Mouse (Mus musculus): ENCODE measurements around the gene Unk. TPM values are rescaled to one million over a fixed set of nuclear protein-coding genes. Genes with fewer than 3 reads are reported as not detected.

Gene Unk
- polyA plus RNA-seq (2016; fragmentation: Nextera tagmentation; extraction: Ambion mirVana) = 48.8 and 49.1 TPM in 2 replicates

DNA sequence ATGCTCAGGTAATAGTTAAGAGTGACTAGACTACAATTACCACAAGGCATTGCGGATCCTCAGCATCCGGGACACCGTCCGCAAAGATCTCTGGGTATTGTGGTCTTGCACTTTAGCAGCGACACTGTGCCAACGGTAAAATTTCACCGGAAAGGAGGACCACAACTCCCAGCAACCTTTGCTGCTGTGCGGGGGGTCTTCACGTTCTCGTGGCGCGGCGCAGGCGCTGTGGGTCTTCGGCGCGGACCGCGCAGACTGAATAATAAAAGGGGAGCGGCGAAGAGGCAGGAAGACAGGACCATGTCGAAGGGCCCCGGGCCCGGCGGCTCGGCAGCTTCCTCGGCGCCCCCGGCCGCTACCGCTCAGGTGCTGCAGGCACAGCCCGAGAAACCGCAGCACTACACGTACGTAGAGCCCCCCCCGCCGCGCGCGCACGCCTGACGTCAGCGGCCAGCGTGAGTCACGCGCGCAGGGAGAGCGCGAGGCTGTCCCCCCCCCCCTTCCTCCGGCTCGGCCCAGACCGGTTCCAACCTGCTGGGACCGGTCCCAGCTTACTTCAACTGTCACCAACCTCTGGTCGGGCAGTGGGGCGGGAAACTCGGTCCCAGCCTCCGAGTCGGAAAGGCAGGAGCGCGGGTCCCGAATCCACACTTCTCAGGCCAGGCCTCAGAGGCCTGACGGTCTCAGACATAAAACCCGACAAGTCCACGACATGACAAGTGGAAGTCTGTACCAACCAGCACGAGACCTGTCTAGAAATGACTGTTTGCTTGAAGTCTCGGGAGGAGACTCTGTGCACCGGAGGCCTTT is at the start of gene Unk:
Unk (plus strand) TSS at position 235 of the 810 bp plus-strand sequence.
- Histone ChIP-seq H3K9me3 (replicated peaks) (no peaks in the 10 kb centered on the region), H3K36me3 (peaks cover 7% of the 10 kb centered on the region; the same call in 1 of the 2 replicates), H3K4me1 (peaks cover 22% of the 10 kb centered on the region), H3K4me3 (peak within 1 kb of the TSS; percentile 67), H3K9ac (peak within 1 kb of the TSS; percentile 90), H3K27ac (peak within 1 kb of the TSS; percentile 98), H3K4me2 (replicated peaks) (peak within 1 kb of the TSS; percentile 75), H3K27me3 (no peaks in the 10 kb centered on the region)
- ATAC-seq (ENCODE audit: low FRiP score) = peak; percentile 96
- WGBS = under 1% methylated on average over 54 of the region's 67 CpGs

DNA sequence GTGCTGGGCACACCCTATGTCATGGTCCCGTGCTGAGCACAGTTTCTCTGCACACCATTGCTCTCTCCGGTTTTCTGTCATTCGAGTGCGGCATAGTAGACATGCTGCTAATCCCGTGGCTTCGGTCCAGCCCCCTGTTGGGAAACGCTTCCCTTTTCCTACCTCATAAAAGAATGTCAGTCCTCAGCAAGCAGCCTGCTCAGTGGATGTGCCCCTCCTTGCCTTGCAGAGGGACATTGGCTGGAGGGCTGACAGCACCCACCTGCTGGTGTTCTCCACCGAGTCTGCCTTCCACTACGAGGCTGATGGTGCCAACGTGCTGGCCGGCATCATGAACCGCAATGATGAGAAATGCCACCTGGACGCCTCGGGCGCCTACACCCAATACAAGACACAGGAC is 47.6 kb upstream of the Unk start:
- Histone ChIP-seq H3K36me3 (no peaks in the 10 kb centered on the region), H3K27ac (no peak overlapping the region), H3K9me3 (replicated peaks) (no peaks in the 10 kb centered on the region), H3K4me2 (replicated peaks) (no peak overlapping the region), H3K4me1 (no peaks in the 10 kb centered on the region), H3K27me3 (peaks cover 19% of the 10 kb centered on the region), H3K4me3 (no peak overlapping the region), H3K9ac (no peak overlapping the region)
- 92% methylated on average over 15 of the region's 15 CpGs for WGBS
- no peak for ATAC-seq (ENCODE audit: low FRiP score)

DNA sequence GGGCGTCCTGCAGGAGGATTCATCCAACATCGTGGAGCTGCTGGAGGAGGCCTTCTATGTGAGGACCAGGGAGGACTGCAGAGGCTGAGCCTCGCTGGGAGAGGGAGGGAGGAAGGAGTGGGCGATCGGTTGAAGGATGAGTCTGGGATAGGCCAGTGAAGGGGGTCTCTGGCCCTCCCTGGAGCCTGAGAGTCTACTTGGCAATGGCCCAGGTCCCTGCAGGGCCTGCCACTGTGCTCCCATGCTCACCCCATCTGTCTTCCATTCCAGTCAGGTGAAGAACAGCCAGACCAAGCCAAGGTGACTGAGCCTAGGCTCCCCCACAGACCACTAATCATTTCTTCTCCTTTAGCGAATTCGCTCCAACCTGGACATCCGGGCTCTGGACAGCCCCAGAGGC is 46.8 kb upstream of the Unk start:
- Histone ChIP-seq H3K9ac (no peak overlapping the region), H3K4me3 (no peak overlapping the region), H3K4me2 (replicated peaks) (no peak overlapping the region), H3K4me1 (no peaks in the 10 kb centered on the region), H3K9me3 (replicated peaks) (no peaks in the 10 kb centered on the region), H3K36me3 (no peaks in the 10 kb centered on the region), H3K27ac (no peak overlapping the region), H3K27me3 (peaks cover 11% of the 10 kb centered on the region; the same call in 1 of the 2 replicates)
- no peak for ATAC-seq (ENCODE audit: low FRiP score)
- WGBS = 83% methylated on average over 8 of the region's 8 CpGs

DNA sequence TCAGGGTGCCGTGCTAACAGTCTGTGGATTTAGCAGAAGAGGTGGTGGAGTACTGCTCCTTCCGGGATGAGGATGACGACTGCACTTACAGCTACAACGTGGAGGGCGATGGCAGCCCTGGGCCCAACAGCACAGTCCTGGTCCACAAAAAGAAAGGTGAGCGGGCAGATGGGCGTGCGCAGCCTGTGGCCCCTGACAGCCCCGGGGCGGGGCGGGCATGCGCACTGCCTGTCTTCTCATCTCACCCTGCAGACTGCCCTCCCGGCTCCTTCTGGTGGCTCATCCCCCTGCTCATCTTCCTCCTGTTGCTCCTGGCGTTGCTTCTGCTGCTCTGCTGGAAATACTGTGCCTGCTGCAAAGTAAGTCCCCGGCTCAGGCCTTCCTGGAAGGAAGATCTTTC is 40.4 kb upstream of the Unk start:
- no peak overlapping the region for H3K9ac ChIP-seq
- ATAC-seq (ENCODE audit: low FRiP score) = no peak
- no peaks in the 10 kb centered on the region for H3K9me3 ChIP-seq (replicated peaks)
- no peaks in the 10 kb centered on the region for H3K4me1 ChIP-seq
- H3K27me3 ChIP-seq = peaks cover 16% of the 10 kb centered on the region
- H3K4me3 ChIP-seq = no peak overlapping the region
- 25% methylated on average over 14 of the region's 15 CpGs for WGBS
- no peak overlapping the region for H3K27ac ChIP-seq
- H3K36me3 ChIP-seq = no peaks in the 10 kb centered on the region
- peak overlapping the region; percentile 15; the same call in 1 of the 2 replicates for H3K4me2 ChIP-seq (replicated peaks)

DNA sequence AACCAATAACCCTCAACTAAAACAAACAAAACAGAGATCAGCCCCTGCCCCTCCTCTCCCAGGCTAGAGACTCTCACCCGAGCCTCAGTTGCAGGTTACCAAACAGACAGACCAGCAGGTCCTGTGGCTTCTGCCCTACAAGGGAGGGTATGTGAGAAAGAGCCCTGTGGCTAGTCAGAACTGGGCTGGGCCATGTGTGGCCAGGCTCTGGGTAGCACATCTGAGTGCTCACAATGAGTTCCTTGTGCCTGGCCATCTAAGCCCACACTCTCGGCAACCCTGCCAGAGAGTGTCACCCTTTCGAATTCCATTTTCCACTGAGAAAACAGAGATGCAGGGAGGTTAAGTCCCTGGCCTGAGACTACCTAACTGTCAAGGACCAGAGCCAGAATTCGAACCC is 38.0 kb upstream of the Unk start:
- Histone ChIP-seq H3K9me3 (replicated peaks) (no peaks in the 10 kb centered on the region), H3K4me1 (no peaks in the 10 kb centered on the region), H3K4me3 (no peak overlapping the region), H3K27ac (no peak overlapping the region), H3K36me3 (no peaks in the 10 kb centered on the region), H3K9ac (no peak overlapping the region), H3K27me3 (peaks cover 16% of the 10 kb centered on the region), H3K4me2 (replicated peaks) (no peak overlapping the region)
- 63% methylated on average over 4 of the region's 4 CpGs for WGBS
- no peak for ATAC-seq (ENCODE audit: low FRiP score)

DNA sequence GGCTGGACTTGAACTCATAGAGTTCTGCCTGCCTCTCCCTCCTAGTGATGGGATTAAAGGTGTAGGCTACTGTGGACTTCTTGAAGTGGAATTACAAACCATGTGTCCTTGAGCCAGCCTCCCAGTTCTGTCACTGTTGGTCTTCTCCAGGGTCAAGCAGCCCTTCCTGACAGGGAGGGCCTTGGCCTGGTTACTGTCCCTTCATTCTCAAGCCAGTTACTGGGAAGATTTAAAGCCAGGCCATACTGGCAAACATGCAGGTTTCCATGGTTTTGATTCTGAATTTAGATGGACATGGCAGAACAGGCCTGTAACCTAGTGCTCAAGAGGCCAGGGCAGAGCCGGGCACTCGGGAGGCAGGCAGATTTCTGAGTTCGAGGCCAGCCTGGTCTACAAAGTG is 34.9 kb upstream of the Unk start:
- H3K4me1 ChIP-seq = 0 out of 2 replicates have a peak, but pooled peaks cover 5% of the 10 kb centered on the region
- H3K9me3 ChIP-seq (replicated peaks) = no peaks in the 10 kb centered on the region
- no peak overlapping the region for H3K4me2 ChIP-seq (replicated peaks)
- WGBS = 85% methylated on average over 3 of the region's 3 CpGs
- H3K9ac ChIP-seq = no peak overlapping the region
- peaks cover 13% of the 10 kb centered on the region; the same call in 1 of the 2 replicates for H3K27me3 ChIP-seq
- H3K4me3 ChIP-seq = no peak overlapping the region
- no peak overlapping the region for H3K27ac ChIP-seq
- no peaks in the 10 kb centered on the region for H3K36me3 ChIP-seq
- no peak for ATAC-seq (ENCODE audit: low FRiP score)

DNA sequence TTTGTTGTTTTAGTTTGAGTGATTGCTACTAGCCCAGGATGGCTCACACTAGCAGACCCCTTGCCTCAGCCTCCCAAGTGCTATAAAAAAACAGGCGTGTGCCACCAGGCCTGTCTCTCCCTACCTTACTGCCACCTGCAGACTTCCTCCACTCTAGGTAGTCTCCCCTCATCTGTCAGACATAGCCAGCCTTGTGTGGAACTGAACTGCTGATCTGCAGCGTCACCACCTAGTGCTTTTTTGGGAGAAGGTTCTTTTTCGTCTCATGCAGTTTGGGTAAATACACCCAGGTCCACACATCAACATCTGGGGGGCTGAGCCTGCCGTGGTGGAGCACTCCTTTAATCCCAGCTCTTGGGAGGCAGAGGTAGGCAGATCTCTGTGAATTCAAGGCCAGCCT is 33.1 kb upstream of the Unk start:
- 72% methylated on average over 4 of the region's 4 CpGs for WGBS
- 0 out of 2 replicates have a peak, but pooled peaks cover 6% of the 10 kb centered on the region for H3K4me1 ChIP-seq
- H3K27ac ChIP-seq = no peak overlapping the region
- no peaks in the 10 kb centered on the region for H3K9me3 ChIP-seq (replicated peaks)
- peaks cover 10% of the 10 kb centered on the region; the same call in 1 of the 2 replicates for H3K27me3 ChIP-seq
- no peak overlapping the region for H3K4me2 ChIP-seq (replicated peaks)
- no peaks in the 10 kb centered on the region for H3K36me3 ChIP-seq
- no peak overlapping the region for H3K4me3 ChIP-seq
- H3K9ac ChIP-seq = no peak overlapping the region
- no peak for ATAC-seq (ENCODE audit: low FRiP score)

DNA sequence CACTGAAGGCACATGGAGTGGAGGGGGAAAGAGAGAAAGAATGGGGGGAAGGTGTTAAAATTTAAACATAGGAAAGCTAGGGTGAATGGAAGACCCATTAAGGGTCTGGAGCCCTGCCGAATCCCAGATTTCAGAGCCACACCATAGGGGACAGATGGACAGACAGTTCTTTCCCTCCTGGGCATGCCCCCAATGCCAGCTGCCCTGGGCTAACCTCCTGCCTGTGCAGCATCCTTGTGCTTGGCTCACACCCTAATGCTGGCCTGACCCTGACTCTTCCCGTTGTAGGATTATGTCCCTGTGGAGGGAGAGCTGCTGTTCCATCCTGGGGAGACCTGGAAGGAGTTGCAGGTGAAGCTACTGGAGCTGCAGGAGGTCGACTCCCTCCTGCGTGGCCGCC is 32.5 kb upstream of the Unk start:
- Histone ChIP-seq H3K36me3 (no peaks in the 10 kb centered on the region), H3K9me3 (replicated peaks) (no peaks in the 10 kb centered on the region), H3K9ac (no peak overlapping the region), H3K4me2 (replicated peaks) (no peak overlapping the region), H3K4me3 (no peak overlapping the region), H3K4me1 (0 out of 2 replicates have a peak, but pooled peaks cover 6% of the 10 kb centered on the region), H3K27ac (no peak overlapping the region), H3K27me3 (peaks cover 10% of the 10 kb centered on the region; the same call in 1 of the 2 replicates)
- no peak for ATAC-seq (ENCODE audit: low FRiP score)
- WGBS = 63% methylated on average over 5 of the region's 5 CpGs

DNA sequence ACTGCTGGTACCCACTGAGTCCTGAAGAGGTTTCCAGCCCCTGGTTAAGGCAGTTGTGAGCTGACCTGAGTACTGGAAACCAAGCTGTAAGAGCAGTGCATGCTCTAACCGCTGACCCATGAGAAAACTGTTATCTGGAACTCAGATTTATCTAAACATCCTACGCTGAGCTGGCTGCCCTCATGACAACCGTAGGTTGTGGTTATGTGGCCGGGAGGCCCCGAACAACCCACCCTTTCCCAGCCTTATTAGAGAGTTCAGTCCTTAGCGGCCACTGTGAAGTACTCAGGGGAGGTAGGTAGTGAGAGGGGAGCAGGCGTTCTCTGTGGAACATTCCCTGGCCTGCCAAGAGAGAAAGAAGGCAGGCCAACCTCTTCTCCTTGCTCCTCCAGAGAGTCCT is 31.1 kb upstream of the Unk start:
- Histone ChIP-seq H3K4me2 (replicated peaks) (no peak overlapping the region), H3K27me3 (peaks cover 7% of the 10 kb centered on the region; the same call in 1 of the 2 replicates), H3K9ac (no peak overlapping the region), H3K4me1 (0 out of 2 replicates have a peak, but pooled peaks cover 6% of the 10 kb centered on the region), H3K27ac (no peak overlapping the region), H3K4me3 (no peak overlapping the region), H3K36me3 (no peaks in the 10 kb centered on the region), H3K9me3 (replicated peaks) (no peaks in the 10 kb centered on the region)
- no peak for ATAC-seq (ENCODE audit: low FRiP score)
- WGBS = 82% methylated on average over 7 of the region's 7 CpGs

DNA sequence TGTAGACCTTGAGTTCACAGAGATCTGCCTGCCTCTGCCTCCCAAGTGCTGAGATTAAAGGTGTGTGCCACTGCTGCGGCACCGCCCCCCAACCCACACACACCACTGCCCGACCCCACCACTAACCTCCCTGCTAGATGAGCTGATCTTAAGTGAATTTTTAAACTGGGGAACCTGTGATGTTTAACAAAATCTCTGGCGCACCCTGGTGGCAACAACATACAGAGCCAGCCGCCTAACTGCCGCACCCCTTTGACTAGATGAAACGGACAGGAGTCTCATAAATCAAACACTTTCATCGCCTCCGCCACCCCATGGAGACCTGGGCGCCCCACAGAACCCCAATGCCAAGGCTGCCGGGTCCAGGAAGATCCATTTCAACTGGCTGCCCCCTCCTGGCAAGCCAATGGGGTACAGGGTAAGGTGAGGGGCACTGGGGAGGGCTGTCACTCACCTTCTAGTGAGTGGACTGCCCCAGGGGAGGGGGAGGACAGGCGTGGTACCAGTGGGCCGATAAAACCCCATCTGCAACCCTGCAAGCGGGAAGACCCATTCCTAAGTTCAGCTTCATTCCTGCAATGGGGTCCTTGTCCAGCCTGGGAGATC is 30.5 kb upstream of the Unk start:
- Histone ChIP-seq H3K4me1 (peaks cover 8% of the 10 kb centered on the region), H3K27ac (no peak overlapping the region), H3K4me2 (replicated peaks) (no peak overlapping the region; the same call in 1 of the 2 replicates), H3K9ac (no peak overlapping the region), H3K9me3 (replicated peaks) (no peaks in the 10 kb centered on the region), H3K27me3 (peaks cover 7% of the 10 kb centered on the region; the same call in 1 of the 2 replicates), H3K36me3 (no peaks in the 10 kb centered on the region), H3K4me3 (no peak overlapping the region)
- peak; percentile 20; the same call in 1 of the 2 replicates for ATAC-seq (ENCODE audit: low FRiP score)
- 15% methylated on average over 14 of the region's 14 CpGs for whole genome bisulfite sequencing

DNA sequence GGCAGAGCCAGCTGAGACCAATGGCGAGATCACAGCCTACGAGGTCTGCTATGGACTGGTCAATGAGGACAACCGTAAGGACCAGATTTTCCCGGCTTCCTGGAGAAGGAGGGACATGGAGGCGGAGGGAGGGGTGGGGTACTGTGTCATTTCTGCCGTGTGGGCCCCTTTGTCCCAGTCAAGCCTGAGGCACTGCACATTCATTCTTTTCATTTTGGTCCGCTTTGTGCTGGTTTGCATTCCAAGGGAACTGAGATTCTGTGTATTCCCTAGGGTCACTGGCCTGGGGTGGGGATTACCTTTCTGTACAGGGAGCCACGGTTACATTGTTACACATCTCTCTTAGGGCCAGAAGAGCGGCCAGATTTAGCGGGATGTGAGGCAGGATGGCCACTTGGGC is 29.5 kb upstream of the Unk start:
- 31% methylated on average over 10 of the region's 10 CpGs for WGBS
- Histone ChIP-seq H3K4me2 (replicated peaks) (no peak overlapping the region), H3K4me3 (no peak overlapping the region), H3K9me3 (replicated peaks) (no peaks in the 10 kb centered on the region), H3K4me1 (peaks cover 17% of the 10 kb centered on the region), H3K27ac (no peak overlapping the region), H3K9ac (no peak overlapping the region), H3K27me3 (peaks cover 13% of the 10 kb centered on the region), H3K36me3 (no peaks in the 10 kb centered on the region)
- ATAC-seq (ENCODE audit: low FRiP score) = no peak

DNA sequence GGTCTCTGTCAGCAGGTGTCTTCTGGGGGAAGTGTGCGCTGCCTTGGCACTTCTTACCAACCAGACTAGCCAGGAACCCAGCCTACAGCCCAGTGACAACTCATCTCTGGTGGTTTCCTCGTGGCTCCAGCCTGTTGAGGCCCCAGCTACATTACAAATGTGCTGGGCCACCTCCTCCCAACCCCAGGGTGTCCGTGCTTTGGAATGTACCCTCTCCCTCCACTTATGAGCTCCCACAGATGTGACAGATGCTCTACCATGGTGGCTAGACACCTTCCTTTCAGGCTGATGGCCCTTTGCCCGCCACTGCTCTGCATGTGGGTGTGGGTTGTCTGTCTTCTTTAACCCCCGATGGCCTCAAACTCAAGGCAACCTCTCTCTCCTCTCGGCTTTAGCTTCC is 28.4 kb upstream of the Unk start:
- ATAC-seq (ENCODE audit: low FRiP score) = no peak
- Histone ChIP-seq H3K9me3 (replicated peaks) (no peaks in the 10 kb centered on the region), H3K27ac (no peak overlapping the region), H3K36me3 (no peaks in the 10 kb centered on the region), H3K4me3 (no peak overlapping the region), H3K9ac (no peak overlapping the region), H3K27me3 (peaks cover 16% of the 10 kb centered on the region), H3K4me2 (replicated peaks) (no peak overlapping the region), H3K4me1 (peaks cover 23% of the 10 kb centered on the region)
- WGBS = 67% methylated on average over 6 of the region's 6 CpGs
